Mouse (Mus musculus): ENCODE results near the gene Trpc4ap.

GRCm38 (mm10) chr2:155610978-155611377 lies 81.2 kb downstream of the Trpc4ap start, which contains the start of gene Myh7b:
- TF ChIP-seq CTCF (IDR thresholded peaks at IDR 0.05; ENCODE audit: insufficient read depth, low read length): no peak
- TF ChIP-seq POLR2A (IDR thresholded peaks at IDR 0.05; ENCODE audit: borderline replicate concordance, extremely low read depth, low read depth, low read length): no peak
